Mouse (Mus musculus): ENCODE results near the gene Fbxo24.

DNA sequence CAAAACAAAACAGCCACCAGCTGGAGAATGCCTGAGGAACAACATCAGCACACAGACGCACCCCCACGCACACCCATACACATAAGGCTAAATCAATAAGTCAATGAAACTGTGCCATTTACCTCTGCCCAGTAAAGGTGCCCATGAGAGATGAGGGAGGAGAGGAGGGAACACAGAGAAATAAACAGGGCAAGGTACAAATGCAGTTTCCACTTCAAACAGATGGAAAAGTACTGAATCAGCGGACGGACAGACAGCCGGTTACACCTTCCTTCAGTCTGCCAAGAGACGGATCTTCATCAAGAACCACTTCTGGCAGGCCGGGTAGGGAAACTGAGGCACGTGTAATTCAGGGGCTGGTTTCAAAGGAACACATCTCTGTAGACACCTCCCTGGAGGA, 46.0 kb upstream of the Fbxo24 start:
- TF ChIP-seq CTCF (IDR thresholded peaks at IDR 0.05; ENCODE audit: borderline replicate concordance, control insufficient read depth, extremely low read depth, insufficient read depth, low read length, poor library complexity), result no peak
- no peak for TF ChIP-seq POLR2A (IDR thresholded peaks at IDR 0.05; ENCODE audit: control insufficient read depth, extremely low read depth, insufficient read depth, low read length, poor library complexity)

Measured in thymus, adult 2 months (tissue).